Mouse (Mus musculus) forebrain, postnatal 0 days (tissue): ENCODE results near the gene Atxn7l1. TPM values are rescaled to one million over a fixed set of nuclear protein-coding genes. Genes with fewer than 3 reads are reported as not detected.

ENCODE experiments used
- ATAC-seq: fragments of 200-750 bp; cut with Nextera tagmentation; 2 replicates; pipeline ENCODE4 v1.8.0; 2017; ENCODE audit warnings: mild to moderate bottlenecking, moderate library complexity
- DNase-seq: peaks from one replicate; pipeline ENCODE4 v3.0.0-alpha.2; 2015
- H3K27ac ChIP-seq: fragments of 300-500 bp; sonication (generic); 2 replicates; pipeline ENCODE4 v1.5.1; 2014; ENCODE audit warnings: low read depth, mild to moderate bottlenecking, antibody characterized with exemption, low read length, moderate library complexity, mixed read lengths
- H3K27me3 ChIP-seq: fragments of 300-500 bp; sonication (generic); 2 replicates; pipeline ENCODE4 v1.6.1; 2014; ENCODE audit warnings: mild to moderate bottlenecking, low read length, mixed read lengths; ENCODE audit not compliant: insufficient read depth
- H3K36me3 ChIP-seq: fragments of 300-500 bp; sonication (generic); 2 replicates; pipeline ENCODE4 v1.6.1; 2014; ENCODE audit warnings: mild to moderate bottlenecking, moderate library complexity; ENCODE audit not compliant: insufficient read depth
- H3K4me1 ChIP-seq: fragments of 300-500 bp; sonication (generic); 2 replicates; pipeline ENCODE4 v1.6.1; 2014; ENCODE audit warnings: antibody characterized with exemption; ENCODE audit not compliant: insufficient read depth
- H3K4me2 ChIP-seq: fragments of 300-500 bp; sonication (generic); 2 replicates; pipeline ENCODE4 v1.6.1; 2014; ENCODE audit warnings: low read depth, mild to moderate bottlenecking, moderate library complexity
- H3K4me3 ChIP-seq: fragments of 300-500 bp; sonication (generic); 2 replicates; pipeline ENCODE4 v1.5.1; 2014; ENCODE audit warnings: low read depth, low read length, mixed read lengths
- H3K9ac ChIP-seq: fragments of 300-500 bp; sonication (generic); 2 replicates; pipeline ENCODE4 v1.6.1; 2014; ENCODE audit warnings: mild to moderate bottlenecking
- H3K9me3 ChIP-seq: fragments of 300-500 bp; sonication (generic); 2 replicates; pipeline ENCODE4 v1.6.1; 2016; ENCODE audit warnings: low read length
- CTCF ChIP-seq: sonication (generic); IDR thresholded peaks from 2 replicates; pipeline ENCODE4 v1.5.1; 2016; ENCODE audit warnings: antibody characterized with exemption, control low read depth, low read depth
- WGBS: fragments of 180-500 bp; shearing (Covaris S2); extraction: QIAGEN DNeasy Blood & Tissue Kit; methylation state at CpG from one replicate; pipeline ENCODE4 v1.1.7; 2014; 5-methylcytosine and 5-hydroxymethylcytosine counted together
- polyA plus RNA-seq: library from polyadenylated mRNA; unstranded; fragments of >200 nt; fragmentation: Nextera tagmentation; extraction: Ambion mirVana; gene quantifications from 2 replicates; pipeline ENCODE4 v1.2.1, GENCODE M21; 2015
- total RNA-seq: library from RNA; depleted of rRNA; stranded (reverse); fragments of >200 nt; gene quantifications from 2 replicates; pipeline ENCODE4 v1.2.3, GENCODE M21; 2014

The Atxn7l1 gene
- total and polyA plus RNA-seq, 2 experiments from 2014 or later: 18.2 to 23.0 TPM

- H3K9me3 ChIP-seq: no peaks in the 10 kb centered on the region
- no peak overlapping the region for H3K4me3 ChIP-seq
- no peak overlapping the region for H3K4me2 ChIP-seq
- H3K4me1 ChIP-seq: no peaks in the 10 kb centered on the region
- no peaks in the 10 kb centered on the region for H3K36me3 ChIP-seq
- H3K27ac ChIP-seq: no peak overlapping the region
- no peak for DNase-seq
- 81% methylated on average over 8 of the region's 8 CpGs for WGBS
- H3K9ac ChIP-seq: no peak overlapping the region
- no peaks in the 10 kb centered on the region for H3K27me3 ChIP-seq
- TF ChIP-seq CTCF: no peak
- no peak for ATAC-seq
These were observed 136.9 kb downstream of the Atxn7l1 start for GRCm38 (mm10) chr12:33284344-33284936.

DNA sequence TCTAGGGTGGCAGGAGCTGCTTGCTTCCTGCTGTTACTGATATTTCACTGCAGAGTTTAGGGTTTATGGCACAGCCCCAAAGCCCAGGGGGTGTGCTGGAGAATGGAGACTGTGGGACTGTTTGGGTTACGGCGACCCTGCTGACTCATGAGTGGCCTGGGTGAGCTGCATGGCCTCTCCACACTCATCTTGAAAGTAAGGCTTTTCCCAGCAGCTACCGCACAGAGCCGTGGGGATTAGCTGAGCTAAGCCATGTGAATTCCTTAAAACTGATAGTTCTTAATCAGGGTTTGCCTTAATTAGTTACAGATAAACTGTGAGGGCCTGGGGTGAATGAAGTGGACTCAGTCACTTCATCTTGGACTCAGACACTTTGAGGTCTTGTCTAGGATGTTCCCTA lies 137.9 kb downstream of the Atxn7l1 start:
- no peak overlapping the region for H3K27ac ChIP-seq
- no peaks in the 10 kb centered on the region for H3K9me3 ChIP-seq

GRCm38 (mm10) chr12:33285933-33286649 lies 138.6 kb downstream of the Atxn7l1 start:
- Histone ChIP-seq H3K9me3 (no peaks in the 10 kb centered on the region), H3K27ac (no peak overlapping the region), H3K27me3 (no peaks in the 10 kb centered on the region), H3K4me3 (no peak overlapping the region), H3K36me3 (no peaks in the 10 kb centered on the region), H3K4me1 (no peaks in the 10 kb centered on the region), H3K9ac (no peak overlapping the region), H3K4me2 (no peak overlapping the region)
- DNase-seq (no peak), ATAC-seq (no peak)
- 25% methylated on average over 9 of the region's 9 CpGs for WGBS
- no peak for TF ChIP-seq CTCF

More for the DNA sequence above, 137.9 kb downstream of the Atxn7l1 start:
- Histone ChIP-seq H3K4me1 (no peaks in the 10 kb centered on the region), H3K9ac (no peak overlapping the region), H3K4me2 (no peak overlapping the region), H3K36me3 (no peaks in the 10 kb centered on the region), H3K27me3 (no peaks in the 10 kb centered on the region), H3K4me3 (no peak overlapping the region)
- DNase-seq (no peak), ATAC-seq (no peak)
- no peak for TF ChIP-seq CTCF
- WGBS: 33% methylated on average over 4 of the region's 4 CpGs

- TF ChIP-seq CTCF: no peak
- H3K4me2 ChIP-seq: no peak overlapping the region
- H3K4me1 ChIP-seq: no peaks in the 10 kb centered on the region
- 20% methylated on average over 3 of the region's 3 CpGs for WGBS
- no peaks in the 10 kb centered on the region for H3K9me3 ChIP-seq
- H3K27me3 ChIP-seq: no peaks in the 10 kb centered on the region
- no peak overlapping the region for H3K27ac ChIP-seq
- H3K9ac ChIP-seq: no peak overlapping the region
- H3K36me3 ChIP-seq: no peaks in the 10 kb centered on the region
- no peak overlapping the region for H3K4me3 ChIP-seq
- DNase-seq (no peak), ATAC-seq (0 out of 2 replicates have a peak, but pooled peaks have one; percentile 44)
These were observed 140.2 kb downstream of the Atxn7l1 start for GRCm38 (mm10) chr12:33287686-33288085.

- WGBS: 63% methylated on average over 2 of the region's 2 CpGs
- DNase-seq: no peak
- Histone ChIP-seq H3K9me3 (no peaks in the 10 kb centered on the region), H3K36me3 (no peaks in the 10 kb centered on the region), H3K4me2 (no peak overlapping the region), H3K4me3 (no peak overlapping the region), H3K4me1 (no peaks in the 10 kb centered on the region), H3K27ac (no peak overlapping the region), H3K9ac (no peak overlapping the region), H3K27me3 (no peaks in the 10 kb centered on the region)
- TF ChIP-seq CTCF: no peak
- no peak for ATAC-seq
These were observed 141.3 kb downstream of the Atxn7l1 start for GRCm38 (mm10) chr12:33288746-33289145.

DNA sequence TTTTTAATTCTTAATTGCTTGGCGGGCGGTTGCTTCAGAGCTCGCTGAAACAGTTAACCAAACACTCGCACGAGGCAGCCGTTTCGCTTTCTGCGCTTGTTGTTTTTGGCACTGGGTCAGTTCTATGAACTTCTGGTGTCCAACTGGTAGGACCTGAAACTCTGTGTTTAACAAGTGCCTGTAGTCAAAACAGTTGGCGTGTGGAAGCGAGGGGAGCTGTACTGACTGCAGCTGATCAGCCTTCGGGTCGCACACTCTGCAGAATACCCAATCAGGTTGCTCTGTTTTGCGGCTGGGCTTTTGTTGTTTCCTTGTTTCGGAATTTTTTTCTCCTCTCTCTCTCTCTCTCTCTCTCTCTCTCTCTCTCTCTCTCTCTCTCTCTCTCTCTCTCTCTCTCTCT lies 154.6 kb downstream of the Atxn7l1 start:
- H3K4me1 ChIP-seq: peaks cover 14% of the 10 kb centered on the region
- peak overlapping the region; percentile 41 for H3K4me3 ChIP-seq
- under 1% methylated on average over 14 of the region's 14 CpGs for WGBS
- peak; percentile 89 for ATAC-seq
- no peak overlapping the region for H3K27ac ChIP-seq
- H3K9me3 ChIP-seq: no peaks in the 10 kb centered on the region
- H3K4me2 ChIP-seq: peak overlapping the region; percentile 79
- H3K9ac ChIP-seq: no peak overlapping the region
- peak; percentile 78 for DNase-seq
- no peak for TF ChIP-seq CTCF
- H3K36me3 ChIP-seq: no peaks in the 10 kb centered on the region
- no peaks in the 10 kb centered on the region for H3K27me3 ChIP-seq
